Mouse (Mus musculus): ENCODE measurements around the gene Frs3.

Frs3 gene

DNA sequence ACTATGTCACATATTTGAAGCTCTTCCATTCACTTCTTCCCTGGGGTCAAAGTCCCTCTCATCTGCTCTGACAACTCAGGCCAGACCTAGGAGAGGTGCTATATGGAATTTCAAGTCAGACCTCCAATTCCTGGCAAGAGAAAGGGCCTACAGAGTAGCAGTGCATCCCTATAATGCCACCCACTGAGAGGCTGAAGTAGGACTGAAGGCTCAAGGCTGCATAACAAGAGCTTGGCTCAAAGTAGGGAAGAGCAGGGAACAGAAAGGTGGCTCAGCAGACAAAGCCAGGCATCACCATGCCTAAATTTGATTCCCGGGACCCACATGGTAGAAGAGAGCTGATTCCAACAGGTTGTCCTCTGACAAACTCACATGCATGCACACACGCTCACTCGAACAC is 2.8 kb downstream of the Frs3 start:
- DNase-seq (ENCODE audit: low spot score), result no peak

DNA sequence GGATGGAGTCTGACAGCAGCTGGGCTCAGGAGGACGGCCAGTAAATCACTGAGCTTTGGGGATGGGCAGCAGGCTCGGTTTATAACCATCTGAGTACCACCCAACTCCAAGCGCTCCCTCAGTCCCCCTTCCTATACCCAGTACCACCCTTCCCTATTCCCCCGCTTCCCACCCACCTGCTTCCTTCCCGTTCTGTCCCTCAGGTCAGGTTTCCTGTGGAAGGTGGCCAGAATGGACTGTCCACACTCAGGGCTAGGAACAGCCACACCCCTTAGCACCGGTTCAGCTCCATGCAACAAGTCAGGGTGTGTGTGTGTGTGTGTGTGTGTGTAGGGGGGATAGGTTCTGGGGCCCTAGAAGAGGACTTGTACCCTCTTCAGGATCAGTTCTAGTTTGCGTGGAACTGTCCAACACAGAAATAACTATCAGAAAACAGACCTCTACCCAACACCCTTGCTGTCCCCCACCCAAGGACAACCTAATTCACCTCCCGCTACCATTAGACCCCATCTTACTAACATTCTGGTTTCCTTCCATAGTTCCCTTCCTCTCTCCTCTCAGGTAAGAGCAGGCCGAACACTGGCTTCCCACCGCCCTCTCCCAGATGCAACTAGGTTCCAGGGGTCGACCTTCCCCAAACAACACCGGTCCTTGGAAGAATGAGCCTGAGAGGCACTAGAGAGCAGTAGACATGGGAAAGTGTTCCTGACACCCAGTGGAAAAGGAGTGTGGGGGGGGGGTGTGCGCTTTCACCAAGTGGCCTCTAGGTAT is 5.0 kb downstream of the Frs3 start:
- DNase-seq (ENCODE audit: low spot score), result no peak

DNA sequence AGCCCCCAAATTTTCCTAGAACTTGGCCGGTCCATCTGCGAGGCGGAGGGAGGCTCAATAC is 5.4 kb downstream of the Frs3 start, which contains the start of gene Gm21981:
Gm21981 (minus strand) TSS at position 14 of the 61 bp plus-strand sequence.
- DNase-seq (ENCODE audit: low spot score), result no peak

DNA sequence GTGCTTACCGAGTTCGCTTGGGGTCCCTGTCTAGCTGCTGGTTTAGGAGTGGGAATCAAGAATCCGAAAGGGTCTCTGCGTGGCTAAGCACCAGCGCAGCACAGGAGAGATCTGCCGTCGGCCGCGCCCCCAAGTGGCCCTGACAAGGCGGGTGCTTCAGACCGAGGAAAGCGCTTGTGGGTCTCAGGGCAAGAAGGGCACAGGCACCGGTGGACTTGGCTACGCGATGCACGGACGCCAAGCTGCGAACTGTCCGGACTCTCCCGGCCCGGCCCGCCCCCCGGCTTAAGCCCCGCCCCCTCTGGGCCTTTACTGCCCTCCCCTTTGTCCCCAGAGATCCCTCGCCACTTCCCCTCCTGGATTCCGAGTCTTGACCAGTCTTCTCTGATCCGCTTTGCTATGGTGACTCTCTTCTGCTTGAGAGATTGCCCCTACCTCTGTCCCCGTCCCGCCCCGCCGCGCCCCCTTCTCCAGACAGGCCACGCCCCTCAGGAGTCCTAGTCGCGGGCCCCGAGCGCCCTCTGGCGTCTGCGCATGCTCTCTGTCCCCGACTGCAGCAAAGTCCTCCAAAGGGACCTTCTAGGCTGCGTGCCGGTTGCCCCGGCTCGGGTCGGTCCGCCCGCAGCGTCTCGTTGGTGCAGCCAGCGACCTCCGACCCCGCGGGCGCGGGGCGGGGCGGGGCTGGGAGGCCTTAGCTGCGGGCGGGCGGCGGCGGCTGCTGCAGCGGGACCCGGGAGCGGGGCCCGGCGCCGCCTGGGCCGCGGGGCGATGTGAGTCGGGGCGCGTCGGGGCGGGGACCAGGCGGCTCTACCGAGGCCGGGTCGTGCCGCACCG is 5.9 kb downstream of the Frs3 start, which contains the start of gene Prickle4:
Prickle4 (minus strand) TSS at position 234 of the 834 bp plus-strand sequence.
- DNase-seq (ENCODE audit: low spot score), result peak; percentile 98

DNA sequence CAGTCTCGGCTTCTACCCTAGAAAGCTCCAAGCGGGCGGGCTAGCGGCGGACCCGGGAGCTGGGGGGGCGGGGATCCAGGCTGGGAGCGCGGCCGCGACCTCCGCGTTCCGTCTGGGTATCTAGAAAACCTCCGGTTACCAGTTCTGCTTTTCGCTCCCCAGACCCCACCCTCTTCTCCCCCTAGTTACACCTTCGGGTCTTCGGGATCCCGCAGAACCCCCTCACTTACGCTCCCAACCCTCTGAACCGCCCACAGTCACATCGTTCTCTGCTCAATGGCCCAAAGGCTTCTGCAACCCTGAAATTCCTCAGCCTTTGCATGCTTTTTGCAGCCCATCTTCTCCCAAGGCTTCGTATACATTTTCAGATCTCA is 6.5 kb downstream of the Frs3 start:
- DNase-seq (ENCODE audit: low spot score), result no peak

DNA sequence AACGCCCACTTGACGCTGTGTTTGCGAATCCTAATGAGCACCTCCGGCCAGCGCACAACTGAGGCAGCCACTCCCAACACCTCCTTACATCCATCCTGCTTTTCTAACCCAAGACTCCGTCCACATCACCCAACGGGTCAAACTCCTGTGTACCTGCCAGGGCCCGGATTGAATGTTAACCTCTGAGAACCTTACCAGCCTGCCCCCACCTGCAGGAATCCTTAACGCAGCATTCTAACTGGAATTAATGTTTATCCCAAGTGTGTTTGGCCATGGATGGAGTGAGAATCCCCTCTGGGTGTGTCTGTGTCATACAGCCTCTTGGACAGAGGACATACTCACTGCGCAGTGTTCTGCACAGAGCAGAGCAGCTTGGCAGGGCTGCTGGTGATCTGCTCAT is 9.3 kb downstream of the Frs3 start:
- DNase-seq (ENCODE audit: low spot score), result no peak

DNA sequence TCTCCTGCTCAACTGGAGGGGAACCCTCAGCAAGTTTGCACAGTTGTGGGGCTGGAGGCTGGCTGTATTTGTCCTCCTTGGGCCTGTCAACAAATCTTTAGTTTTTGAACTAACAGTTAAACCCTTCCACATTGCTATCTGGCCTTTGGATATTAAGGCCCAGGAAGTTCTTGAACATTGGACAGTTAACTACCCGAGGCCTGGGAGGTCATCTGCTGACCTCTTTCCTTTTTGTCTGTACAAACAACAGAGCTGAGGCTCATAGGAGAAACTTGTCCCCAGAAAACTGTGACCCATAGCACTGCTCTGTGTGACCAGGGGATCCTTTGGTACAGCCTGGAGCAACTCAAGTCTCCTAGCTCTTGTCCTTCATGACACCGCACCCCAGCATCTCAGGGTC is 10.2 kb downstream of the Frs3 start:
- no peak for DNase-seq (ENCODE audit: low spot score)

DNA sequence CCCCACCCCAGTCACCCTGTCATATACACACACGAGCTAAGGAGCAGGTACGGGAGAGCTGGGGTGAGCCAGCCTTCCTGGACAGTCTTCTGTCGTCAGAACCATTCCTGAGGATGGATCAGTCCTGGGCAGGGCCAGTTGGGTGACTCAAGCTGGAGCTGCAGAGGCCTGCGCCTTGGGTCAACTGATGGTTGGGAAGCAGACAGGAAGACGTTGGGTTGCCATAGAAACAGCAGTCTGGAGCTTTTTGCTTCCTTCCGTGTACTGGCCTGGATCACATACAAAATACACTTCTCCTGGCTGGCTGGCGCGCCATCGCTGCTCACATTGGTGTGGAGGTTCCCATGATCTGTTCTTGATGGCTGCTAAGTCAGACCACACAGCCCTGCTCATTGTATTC is 13.0 kb downstream of the Frs3 start:
- no peak for DNase-seq (ENCODE audit: low spot score)

DNA sequence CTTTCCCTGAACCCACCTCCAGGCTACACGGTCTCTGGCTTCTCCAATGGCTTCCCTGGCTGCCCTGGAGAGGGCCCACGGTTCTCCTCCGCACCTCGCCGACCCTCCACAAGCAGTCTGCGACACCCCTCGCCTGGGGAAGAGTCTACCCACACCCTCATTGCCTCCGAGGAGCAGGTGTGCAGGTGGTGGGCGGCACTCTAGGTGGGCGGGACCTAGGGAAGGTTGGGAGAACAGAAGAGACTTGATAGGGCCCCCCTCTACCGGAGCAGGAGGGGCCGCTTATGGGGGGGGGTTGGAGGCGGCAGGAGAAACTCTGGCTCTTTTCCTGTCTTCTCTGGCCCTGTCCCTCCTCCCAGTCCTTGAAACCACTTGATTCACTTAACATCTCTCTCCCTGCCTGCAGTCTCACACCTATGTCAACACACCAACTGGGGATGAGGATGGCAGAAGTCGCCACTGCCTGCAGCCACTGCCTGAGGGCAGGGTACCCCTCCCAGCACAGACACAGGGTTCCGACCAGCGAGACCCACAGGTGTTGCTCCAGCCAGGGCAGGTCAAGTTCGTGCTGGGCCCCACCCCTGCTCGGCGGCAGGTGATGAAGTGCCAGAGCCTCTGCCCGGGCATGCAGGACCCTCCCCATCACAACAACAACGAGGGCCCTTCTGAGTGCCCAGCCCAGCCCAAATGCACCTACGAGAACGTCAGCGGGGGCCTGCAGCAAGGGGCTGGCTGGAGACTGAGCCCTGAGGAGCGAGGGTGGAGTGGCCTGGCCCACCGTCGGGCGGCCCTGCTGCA is 13.9 kb downstream of the Frs3 start:
- DNase-seq (ENCODE audit: low spot score), result no peak

DNA sequence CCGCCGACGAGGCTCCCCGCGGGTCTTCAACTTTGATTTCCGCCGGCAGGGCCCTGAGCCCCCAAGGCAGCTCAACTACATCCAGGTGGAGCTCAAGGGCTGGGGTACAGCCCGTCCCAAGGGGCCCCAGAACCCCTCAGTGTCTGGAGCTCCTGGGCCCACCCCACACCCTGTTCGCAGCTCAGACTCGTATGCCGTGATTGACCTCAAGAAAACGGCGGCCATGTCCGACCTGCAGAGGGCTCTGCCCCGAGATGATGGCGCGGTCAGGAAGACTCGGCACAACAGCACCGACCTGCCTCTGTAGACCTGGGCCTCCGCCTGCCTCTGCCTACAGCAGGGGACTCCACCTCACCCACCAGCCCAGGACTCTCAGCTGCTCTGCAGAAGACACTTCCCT is 14.7 kb downstream of the Frs3 start:
- no peak for DNase-seq (ENCODE audit: low spot score)

DNA sequence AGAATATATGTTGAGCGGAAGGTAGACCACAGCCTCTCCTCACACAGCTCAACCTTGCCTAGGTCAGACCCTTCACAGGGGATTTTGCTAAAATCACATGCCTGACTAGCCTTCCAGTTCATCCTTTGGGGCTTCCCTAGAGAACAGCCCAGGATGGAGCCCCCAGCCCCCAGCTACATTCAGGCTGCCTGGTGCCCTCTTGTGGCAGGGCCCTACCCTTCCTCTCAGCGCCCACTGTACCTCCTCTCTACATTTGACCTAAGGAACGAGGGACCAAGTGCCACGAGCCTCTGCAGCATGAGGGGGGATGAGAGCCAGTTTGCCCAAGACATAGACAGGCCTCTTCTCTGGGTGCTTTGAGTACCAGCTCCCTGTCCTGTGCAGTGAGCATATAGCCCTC is 15.9 kb downstream of the Frs3 start:
- DNase-seq (ENCODE audit: low spot score), result no peak

DNA sequence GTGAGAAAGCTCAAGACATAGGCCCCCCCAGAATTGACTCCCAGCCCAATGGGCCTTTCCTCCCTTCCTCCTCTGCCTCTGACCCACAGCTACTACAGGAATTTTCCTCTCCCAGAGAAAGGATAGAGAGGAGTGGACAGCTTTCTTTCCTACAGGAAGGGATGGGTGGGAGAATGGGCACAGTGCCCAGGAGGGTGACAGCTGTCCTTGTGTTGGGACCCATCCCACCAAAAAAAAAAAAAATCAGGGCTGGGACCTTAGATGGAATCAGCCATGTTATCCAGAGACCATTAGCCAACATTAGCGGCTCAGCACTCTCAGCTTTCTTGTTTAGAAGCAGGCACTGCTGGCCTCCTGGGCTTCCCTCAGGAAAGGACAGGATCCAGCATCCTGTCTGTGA is 17.4 kb downstream of the Frs3 start:
- DNase-seq (ENCODE audit: low spot score), result no peak

DNA sequence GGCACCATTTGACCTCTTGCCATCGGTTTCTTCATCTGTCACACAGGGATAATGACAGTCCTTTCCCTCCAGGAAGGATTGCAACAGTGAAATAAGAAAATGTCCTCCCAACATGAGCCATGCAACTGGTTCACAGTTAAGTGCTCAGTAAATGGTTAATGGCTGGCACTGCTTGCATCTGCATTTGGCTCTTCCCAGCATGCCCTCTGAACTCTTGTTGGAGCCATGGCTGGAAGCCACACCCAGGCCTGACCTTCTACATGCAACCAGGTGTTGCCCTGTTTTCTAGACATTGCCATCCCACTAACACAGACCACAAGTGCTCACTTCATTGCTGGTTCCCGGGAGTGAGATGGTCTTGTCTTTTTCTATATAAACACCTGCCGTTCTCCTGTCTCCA is 19.1 kb downstream of the Frs3 start:
- DNase-seq (ENCODE audit: low spot score), result no peak

DNA sequence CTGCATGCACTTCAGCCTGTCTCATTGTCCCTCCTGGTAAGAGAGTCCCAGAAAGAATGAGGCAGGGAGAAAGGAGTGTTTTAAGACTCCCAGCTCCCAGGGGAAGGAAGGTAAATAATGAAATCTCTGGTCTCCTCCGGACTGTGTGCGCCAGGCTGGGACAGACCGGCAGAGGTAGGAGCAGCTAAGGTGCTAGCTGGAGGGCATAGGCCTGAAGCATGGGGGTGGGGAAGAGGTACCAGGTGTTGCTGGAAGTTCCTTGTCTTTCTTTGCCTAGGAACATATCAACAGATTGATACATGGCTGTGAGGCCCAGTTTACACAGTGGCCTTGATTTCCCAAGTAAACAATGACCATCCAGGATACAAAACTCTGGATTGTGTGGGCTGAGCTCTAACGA is 20.1 kb downstream of the Frs3 start:
- no peak for DNase-seq (ENCODE audit: low spot score)

DNA sequence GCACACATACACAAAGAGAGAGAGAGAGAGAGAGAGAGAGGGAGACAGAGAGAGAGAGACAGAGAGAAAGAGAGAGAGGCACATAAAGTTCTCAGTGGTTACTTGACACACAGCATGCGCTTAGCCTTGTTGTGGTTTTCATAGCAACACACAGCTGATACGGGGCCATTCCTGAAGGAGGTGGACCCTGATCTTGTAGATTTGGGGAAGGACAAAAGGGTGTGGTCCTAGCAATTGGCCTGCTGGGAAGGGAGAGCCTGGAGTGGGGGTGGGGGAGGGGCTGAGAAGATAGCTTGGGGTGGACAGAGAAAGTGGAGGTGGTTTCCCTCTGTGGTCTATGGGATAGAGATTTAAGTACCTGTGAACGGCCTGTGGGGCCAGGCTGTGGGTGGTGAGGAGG is 21.2 kb downstream of the Frs3 start:
- DNase-seq (ENCODE audit: low spot score), result no peak

DNA sequence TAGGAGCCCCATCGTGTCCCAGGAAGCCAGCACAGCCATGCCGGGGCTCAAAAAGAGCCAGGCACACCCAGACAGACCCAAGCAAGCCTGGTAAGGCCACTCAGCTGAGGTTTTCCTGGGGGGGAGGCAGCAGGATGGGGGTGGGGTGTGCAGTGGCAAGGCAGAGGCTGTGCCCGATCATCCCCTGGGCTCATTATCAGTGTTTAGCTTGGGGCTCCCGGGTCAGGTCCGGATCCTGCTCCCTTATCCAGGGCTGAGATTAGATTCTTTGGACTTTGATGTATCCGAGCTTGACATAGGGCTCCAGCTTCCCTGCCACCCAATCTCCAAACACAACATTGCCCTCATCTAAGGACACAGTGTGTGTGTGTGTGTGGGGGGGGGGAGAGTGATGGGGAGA is 23.1 kb downstream of the Frs3 start:
- no peak for DNase-seq (ENCODE audit: low spot score)

DNA sequence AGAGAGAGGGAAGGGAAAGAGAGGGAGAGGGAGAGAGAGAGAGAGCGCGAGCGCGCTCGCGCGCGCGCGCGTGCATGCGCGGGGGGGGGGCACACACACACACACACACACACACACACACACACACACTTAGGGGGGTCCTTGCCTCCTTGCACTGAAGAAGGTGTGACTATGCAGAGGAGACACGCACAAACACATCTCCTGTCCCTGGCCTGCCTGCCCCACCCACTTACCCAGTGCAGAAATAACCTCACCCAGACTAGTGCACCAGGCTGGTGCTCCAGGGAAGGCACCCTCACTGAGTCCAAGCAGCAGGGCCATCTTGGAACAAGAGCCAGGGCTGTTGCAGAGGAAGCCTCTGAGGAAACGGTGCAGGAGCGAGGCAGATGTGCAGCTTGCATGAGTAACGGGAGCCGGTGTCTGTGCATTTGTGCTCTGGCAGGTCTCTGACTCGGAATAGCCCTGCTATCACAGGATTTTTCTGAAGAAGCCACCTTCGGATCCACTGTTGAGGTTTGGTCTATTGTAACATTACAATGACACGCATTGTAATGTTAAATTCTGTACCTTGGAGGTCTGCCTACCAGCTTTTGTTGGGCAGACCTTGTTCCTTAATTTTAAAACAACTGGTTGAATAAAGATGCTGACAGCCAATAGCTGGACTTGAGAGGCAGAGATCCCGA is 24.2 kb downstream of the Frs3 start:
- no peak for DNase-seq (ENCODE audit: low spot score)

DNA sequence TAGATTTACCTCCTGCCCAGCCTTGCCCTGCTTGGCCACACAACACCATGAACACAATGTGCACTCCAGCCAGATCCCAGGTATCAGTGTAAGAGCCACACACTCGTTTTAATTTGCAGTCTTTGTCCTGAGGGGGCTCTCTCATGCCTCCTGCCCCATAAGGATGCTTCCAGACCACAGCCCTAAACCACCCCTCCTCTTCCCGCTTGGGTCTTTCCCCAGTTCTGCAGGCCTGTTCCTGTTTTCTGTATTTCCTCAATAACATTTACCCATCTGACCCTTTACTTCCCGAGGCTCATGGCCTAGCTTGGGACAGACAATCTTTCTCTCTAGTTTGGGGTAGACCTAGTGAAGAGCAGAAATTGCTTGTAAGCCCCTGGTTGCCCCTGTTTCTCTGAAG is 26.2 kb downstream of the Frs3 start:
- DNase-seq (ENCODE audit: low spot score), result no peak

DNA sequence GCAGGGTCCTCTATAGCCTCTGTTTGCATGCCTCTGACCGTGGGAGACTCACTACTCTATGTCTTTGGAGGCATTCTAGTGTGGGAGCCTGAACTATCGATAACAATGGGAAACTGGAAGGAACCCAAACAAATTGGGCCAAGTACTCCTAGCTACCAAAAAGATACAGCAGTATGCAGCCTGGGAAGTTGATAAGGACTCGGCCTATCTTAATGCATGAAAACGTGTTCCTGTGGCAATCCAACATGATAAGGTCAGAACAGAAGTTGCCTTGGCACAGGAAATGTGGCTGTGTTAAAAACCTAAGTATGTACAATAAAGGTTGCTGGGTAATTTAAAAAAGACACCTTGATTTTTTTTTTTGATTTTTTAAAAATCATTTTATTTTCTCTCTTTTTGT is 32.4 kb downstream of the Frs3 start:
- DNase-seq (ENCODE audit: low spot score), result no peak

DNA sequence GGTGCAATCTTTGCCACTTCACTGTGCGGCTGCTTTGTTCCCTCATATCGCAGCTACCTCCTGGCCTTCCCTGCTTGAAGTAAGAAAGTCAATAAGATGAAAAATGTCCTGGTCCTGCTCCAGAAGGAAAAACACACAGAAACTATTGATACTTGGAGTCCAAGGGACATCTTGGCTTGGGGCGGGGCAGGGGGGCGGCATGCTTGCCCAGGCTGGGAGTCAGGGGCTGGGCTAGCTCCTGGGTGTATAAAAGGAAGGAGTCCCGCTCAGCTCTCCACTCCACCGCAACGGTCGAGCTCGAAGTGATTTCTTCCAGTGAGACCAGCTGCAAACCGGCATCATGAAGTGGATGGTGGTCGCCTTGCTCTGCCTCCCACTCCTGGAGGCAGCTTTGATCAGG is 37.7 kb downstream of the Frs3 start, which contains the start of gene Pgc:
Pgc (plus strand) TSS at position 277 of the 400 bp plus-strand sequence.
- DNase-seq (ENCODE audit: low spot score), result no peak

DNA sequence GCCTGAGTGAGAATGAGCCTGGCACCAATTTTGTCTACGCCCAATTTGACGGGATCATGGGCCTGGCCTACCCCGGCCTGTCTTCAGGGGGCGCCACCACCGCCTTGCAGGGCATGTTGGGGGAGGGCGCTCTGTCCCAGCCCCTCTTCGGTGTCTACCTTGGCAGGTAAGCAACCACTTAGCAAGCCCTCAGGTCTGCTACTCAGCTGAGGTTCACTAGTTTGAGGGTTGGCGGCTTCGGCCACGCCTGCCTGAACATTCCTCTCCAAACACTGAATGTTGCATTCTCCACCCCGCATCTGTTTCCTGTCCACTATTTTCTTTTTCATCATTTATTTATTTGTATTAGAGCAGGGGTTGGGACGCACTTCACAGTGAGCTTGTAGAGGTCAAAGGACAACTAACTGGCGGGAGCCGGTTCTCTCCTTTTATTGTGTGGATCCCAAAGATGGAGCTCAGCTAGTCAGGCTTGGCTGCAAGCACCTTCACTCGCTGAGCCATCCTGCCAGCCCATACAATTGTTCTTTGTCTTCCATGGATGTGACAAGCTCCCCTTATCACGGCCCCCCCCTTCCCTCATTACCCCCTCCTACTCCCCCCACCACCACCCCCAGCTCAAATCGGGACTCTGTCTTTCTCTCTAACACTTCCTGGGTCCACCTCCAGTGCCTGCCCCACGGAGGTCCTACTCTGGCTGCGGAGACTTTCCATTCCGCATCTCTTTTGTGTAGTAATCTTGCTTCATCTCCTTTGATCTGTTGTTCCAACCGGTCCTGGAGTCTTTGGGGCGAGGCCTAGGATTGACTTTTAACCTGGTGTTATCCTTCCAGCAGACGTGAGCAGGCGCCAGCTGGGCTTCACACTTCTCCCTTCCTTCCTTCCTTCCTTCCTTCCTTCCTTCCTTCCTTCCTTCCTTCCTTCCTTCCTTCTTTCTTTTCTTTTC is 42.1 kb downstream of the Frs3 start:
- DNase-seq (ENCODE audit: low spot score), result peak; percentile 27

All from embryo, embryonic 10.5 days (tissue).